Mouse (Mus musculus) myocyte (in vitro differentiated cells): ENCODE measurements around the gene Sh2b3. TPM values are rescaled to one million over a fixed set of nuclear protein-coding genes. Genes with fewer than 3 reads are reported as not detected.

Experiments used
- H3K27me3 ChIP-seq: one replicate; pipeline ENCODE4 v1.6.1; 2011; ENCODE audit not compliant: control insufficient read depth, insufficient read depth, insufficient read length
- H3K36me3 ChIP-seq: one replicate; pipeline ENCODE4 v1.6.1; 2011; ENCODE audit not compliant: control insufficient read depth, insufficient read depth
- H3K4me2 ChIP-seq: one replicate; pipeline ENCODE4 v1.6.1; 2011; ENCODE audit warnings: low read depth, control low read depth
- H3K4me3 ChIP-seq: one replicate; pipeline ENCODE4 v1.5.1; 2011; ENCODE audit warnings: mild to moderate bottlenecking, control low read depth, moderate library complexity
- H3K79me2 ChIP-seq: one replicate; pipeline ENCODE4 v1.6.1; 2011; ENCODE audit not compliant: control insufficient read depth, insufficient read depth
- H3ac ChIP-seq: one replicate; pipeline ENCODE4 v1.6.1; 2011; ENCODE audit not compliant: control insufficient read depth, insufficient read length
- CEBPB ChIP-seq: IDR thresholded peaks from 2 replicates; pipeline ENCODE4 v1.6.1; 2011; ENCODE audit warnings: mild to moderate bottlenecking, moderate library complexity; ENCODE audit not compliant: poor library complexity, insufficient read depth, severe bottlenecking
- E2F4 ChIP-seq: IDR thresholded peaks from one replicate; pipeline ENCODE4 v1.6.1; 2011; ENCODE audit warnings: mild to moderate bottlenecking, control low read depth, moderate library complexity; ENCODE audit not compliant: insufficient read depth
- MAX ChIP-seq: IDR thresholded peaks from one replicate; pipeline ENCODE4 v1.6.1; 2011; ENCODE audit warnings: low read depth, mild to moderate bottlenecking, control low read depth
- MYOD1 ChIP-seq, 3 experiments: IDR thresholded peaks; one replicate each; pipeline ENCODE4 v1.6.1; 2011; ENCODE audit warnings: control low read depth in 2 of 3, low read depth in 2 of 3, mild to moderate bottlenecking in 2 of 3, moderate library complexity in 1 of 3; ENCODE audit not compliant: insufficient read length in 2 of 3, control insufficient read depth in 1 of 3
- MYOG ChIP-seq, 3 experiments: IDR thresholded peaks; one replicate each; pipeline ENCODE4 v1.6.1; 2011; ENCODE audit warnings: control low read depth in 2 of 3, low read depth in 2 of 3, mild to moderate bottlenecking in 2 of 3; ENCODE audit not compliant: insufficient read length in 2 of 3, control insufficient read depth in 1 of 3, insufficient read depth in 1 of 3
- POLR2A ChIP-seq: IDR thresholded peaks from one replicate; pipeline ENCODE4 v1.6.1; 2011; ENCODE audit warnings: low read depth, mild to moderate bottlenecking, control low read depth, moderate library complexity; ENCODE audit not compliant: insufficient read length
- POLR2AphosphoS2 ChIP-seq: IDR thresholded peaks from one replicate; pipeline ENCODE4 v1.6.1; 2011; ENCODE audit warnings: low read depth, control low read depth; ENCODE audit not compliant: insufficient read length
- REST ChIP-seq: IDR thresholded peaks from one replicate; pipeline ENCODE4 v1.6.1; 2011; ENCODE audit warnings: mild to moderate bottlenecking, control low read depth, moderate library complexity; ENCODE audit not compliant: insufficient read depth, insufficient read length
- SRF ChIP-seq: IDR thresholded peaks from one replicate; pipeline ENCODE4 v1.6.1; 2011; ENCODE audit warnings: low read depth; ENCODE audit not compliant: control insufficient read depth, insufficient read length
- TCF12 ChIP-seq: IDR thresholded peaks from one replicate; pipeline ENCODE4 v1.6.1; 2011; ENCODE audit warnings: mild to moderate bottlenecking, control low read depth; ENCODE audit not compliant: poor library complexity, insufficient read depth, severe bottlenecking
- TCF3 ChIP-seq: IDR thresholded peaks from one replicate; pipeline ENCODE4 v1.6.1; 2011; ENCODE audit warnings: low read depth, control low read depth; ENCODE audit not compliant: insufficient read length
- USF1 ChIP-seq: IDR thresholded peaks from one replicate; pipeline ENCODE4 v1.6.1; 2011; ENCODE audit warnings: low read depth, mild to moderate bottlenecking, control low read depth, moderate library complexity
- polyA plus RNA-seq: library from polyadenylated mRNA; unstranded; fragments of >200 nt; fragmentation: generic; extraction: Trizol; gene quantifications from one replicate; pipeline ENCODE4 v1.2.1, GENCODE M21; 2012; ENCODE audit warnings: missing spikeins

The Sh2b3 gene
- polyA plus RNA-seq, 1 experiment, result 37.4 TPM

DNA sequence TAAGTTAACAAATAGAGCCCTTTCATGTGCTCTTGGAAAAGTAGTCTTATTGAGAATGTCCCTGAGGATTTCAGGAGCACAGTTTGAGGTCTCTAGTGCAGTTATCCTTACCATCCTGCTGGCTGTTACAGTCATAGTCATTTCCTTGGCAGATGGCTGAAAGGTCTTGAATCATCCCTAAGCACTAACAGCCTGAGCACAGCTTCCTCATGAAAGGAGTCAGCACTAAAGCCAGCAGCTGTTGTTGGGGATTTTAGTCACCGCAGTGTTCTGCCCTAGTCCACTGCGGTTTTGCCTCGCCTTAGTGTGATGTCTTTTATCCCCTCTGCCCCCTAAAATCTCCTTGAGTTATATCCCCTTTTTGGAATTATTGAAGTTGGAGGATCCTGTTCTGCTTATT is 30.3 kb downstream of the Sh2b3 start:
- H3K27me3 ChIP-seq, result no peaks in the 10 kb centered on the region
- H3K4me3 ChIP-seq, result no peak overlapping the region
- H3ac ChIP-seq, result no peak overlapping the region
- H3K36me3 ChIP-seq, result peaks cover 27% of the 10 kb centered on the region
- H3K79me2 ChIP-seq, result peaks cover 17% of the 10 kb centered on the region
- TF ChIP-seq TCF12 (peak; percentile 80), USF1 (no peak), MAX (no peak), MYOG (IDR thresholded peaks at IDR 0.05; ENCODE audit: control insufficient read depth in 1 of 3, insufficient read depth in 1 of 3, insufficient read length in 2 of 3, low read depth in 2 of 3) (peak; percentile 46 to 97 (median 92)), CEBPB (no peak), E2F4 (no peak), POLR2A (no peak), POLR2AphosphoS2 (no peak), REST (no peak), TCF3 (peak; percentile 44), SRF (no peak), MYOD1 (IDR thresholded peaks at IDR 0.05; ENCODE audit: control insufficient read depth in 1 of 3, insufficient read length in 2 of 3, low read depth in 2 of 3) (peak; percentile 94 to 97 (median 95))
- peak overlapping the region; percentile 72 for H3K4me2 ChIP-seq

DNA sequence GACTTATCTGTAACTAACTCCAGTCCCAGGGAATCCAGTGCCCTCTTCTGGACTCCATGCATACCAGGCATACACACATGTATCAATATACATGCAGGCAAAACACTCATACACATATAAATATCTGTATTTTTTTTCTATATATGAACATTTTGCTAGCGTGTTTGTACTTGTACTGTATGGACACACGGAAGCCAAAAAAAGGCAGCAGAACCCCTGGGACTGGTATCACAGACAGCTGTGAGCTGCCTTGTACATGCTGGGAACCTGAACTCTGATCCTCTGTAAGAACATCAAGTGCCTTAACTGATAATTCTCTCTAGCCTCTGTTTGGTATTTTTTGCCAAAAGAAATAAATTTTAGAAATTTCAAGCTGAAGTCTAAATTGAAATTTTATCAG is 39.0 kb downstream of the Sh2b3 start:
- Histone ChIP-seq H3K4me2 (no peak overlapping the region), H3ac (no peak overlapping the region), H3K27me3 (no peaks in the 10 kb centered on the region), H3K79me2 (no peaks in the 10 kb centered on the region), H3K36me3 (peaks cover 70% of the 10 kb centered on the region), H3K4me3 (no peak overlapping the region)
- TF ChIP-seq MAX, result no peak
- TF ChIP-seq E2F4, result no peak
- no peak for TF ChIP-seq USF1
- TF ChIP-seq TCF12, result no peak
- TF ChIP-seq CEBPB, result no peak
- TF ChIP-seq SRF, result no peak
- TF ChIP-seq MYOD1 (IDR thresholded peaks at IDR 0.05; ENCODE audit: control insufficient read depth in 1 of 3, insufficient read length in 2 of 3, low read depth in 2 of 3), result no peak
- TF ChIP-seq POLR2AphosphoS2, result no peak
- no peak for TF ChIP-seq REST
- TF ChIP-seq TCF3, result no peak
- TF ChIP-seq POLR2A, result no peak
- TF ChIP-seq MYOG (IDR thresholded peaks at IDR 0.05; ENCODE audit: control insufficient read depth in 1 of 3, insufficient read depth in 1 of 3, insufficient read length in 2 of 3, low read depth in 2 of 3), result no peak

DNA sequence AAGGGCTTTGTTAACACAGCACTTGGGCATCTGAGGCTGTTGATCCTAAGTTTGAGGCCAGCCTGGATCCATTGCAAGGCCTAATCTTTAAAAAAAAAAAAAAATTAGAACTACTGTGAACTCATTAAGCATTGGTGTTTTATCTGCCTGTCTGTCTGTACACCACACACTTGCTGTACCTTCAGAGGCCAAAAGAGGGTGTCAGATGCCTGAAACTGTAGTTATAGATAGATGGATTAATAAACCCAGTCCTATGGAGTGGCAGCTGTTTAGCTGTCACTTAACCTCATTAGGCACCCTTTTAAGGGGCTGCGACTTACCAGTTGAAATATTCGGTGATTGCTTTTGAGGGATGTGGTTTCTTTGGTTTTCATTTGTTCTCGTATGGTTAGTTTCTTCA is 41.6 kb downstream of the Sh2b3 start:
- Histone ChIP-seq H3K27me3 (no peaks in the 10 kb centered on the region), H3ac (no peak overlapping the region), H3K4me3 (no peak overlapping the region), H3K36me3 (peaks cover 54% of the 10 kb centered on the region), H3K4me2 (no peak overlapping the region), H3K79me2 (no peaks in the 10 kb centered on the region)
- TF ChIP-seq MAX, result no peak
- TF ChIP-seq MYOG (IDR thresholded peaks at IDR 0.05; ENCODE audit: control insufficient read depth in 1 of 3, insufficient read depth in 1 of 3, insufficient read length in 2 of 3, low read depth in 2 of 3), result no peak
- TF ChIP-seq TCF12, result no peak
- no peak for TF ChIP-seq CEBPB
- TF ChIP-seq POLR2AphosphoS2, result no peak
- TF ChIP-seq MYOD1 (IDR thresholded peaks at IDR 0.05; ENCODE audit: control insufficient read depth in 1 of 3, insufficient read length in 2 of 3, low read depth in 2 of 3), result no peak
- no peak for TF ChIP-seq USF1
- no peak for TF ChIP-seq E2F4
- TF ChIP-seq SRF, result no peak
- TF ChIP-seq REST, result no peak
- no peak for TF ChIP-seq POLR2A
- no peak for TF ChIP-seq TCF3

DNA sequence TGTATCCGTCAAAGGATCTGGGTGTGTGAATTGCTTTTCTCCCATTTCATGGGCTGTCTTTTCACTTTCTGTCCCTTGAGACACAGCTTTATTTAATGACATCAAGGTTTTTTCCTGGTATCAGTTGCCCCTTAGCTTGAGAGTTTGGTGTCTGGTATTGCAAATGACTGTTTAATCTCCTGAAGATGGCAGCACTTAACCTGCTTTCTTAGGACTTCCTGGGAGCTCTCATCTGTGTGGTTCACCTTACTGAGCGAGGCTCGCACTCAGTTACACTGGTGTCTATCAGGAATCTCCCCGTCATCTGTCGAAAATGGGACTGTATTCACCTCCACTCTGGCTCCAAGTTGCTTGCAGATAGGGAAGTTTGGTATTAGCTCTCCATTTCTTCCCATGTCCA is 46.4 kb downstream of the Sh2b3 start:
- no peak overlapping the region for H3K4me2 ChIP-seq
- H3K4me3 ChIP-seq, result no peak overlapping the region
- peaks cover 36% of the 10 kb centered on the region for H3K36me3 ChIP-seq
- no peak for TF ChIP-seq MAX
- TF ChIP-seq REST, result no peak
- TF ChIP-seq SRF, result no peak
- TF ChIP-seq POLR2AphosphoS2, result no peak
- no peak for TF ChIP-seq E2F4
- no peak for TF ChIP-seq TCF12
- TF ChIP-seq MYOD1 (IDR thresholded peaks at IDR 0.05; ENCODE audit: control insufficient read depth in 1 of 3, insufficient read length in 2 of 3, low read depth in 2 of 3), result no peak
- TF ChIP-seq TCF3, result no peak
- no peak for TF ChIP-seq CEBPB
- no peak for TF ChIP-seq USF1
- no peaks in the 10 kb centered on the region for H3K27me3 ChIP-seq
- no peak overlapping the region for H3ac ChIP-seq
- no peaks in the 10 kb centered on the region for H3K79me2 ChIP-seq
